Mouse (Mus musculus): ENCODE results near the gene Kifc3.

Gene Kifc3

DNA sequence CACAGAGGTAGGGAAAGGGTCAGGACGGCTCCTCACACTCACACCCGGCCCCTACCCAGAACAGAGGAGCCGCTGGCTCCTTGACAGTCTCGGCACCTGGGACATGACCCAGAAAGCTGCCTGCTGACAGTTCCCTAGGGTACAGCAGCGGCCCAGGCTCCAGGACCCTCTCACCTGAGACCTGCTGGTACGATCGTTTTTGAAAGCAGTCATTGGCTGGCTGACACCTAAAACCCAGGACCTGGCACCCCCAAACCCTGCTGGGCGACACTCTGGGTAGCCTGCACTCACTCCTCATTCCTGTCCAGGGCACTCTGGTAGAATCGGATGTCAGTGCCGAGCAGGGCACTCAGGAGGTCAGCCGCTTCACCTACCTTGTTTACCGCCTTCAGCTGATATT, 65.4 kb downstream of the Kifc3 start:
- DNase-seq (ENCODE audit: low read depth, low spot score): no peak

DNA sequence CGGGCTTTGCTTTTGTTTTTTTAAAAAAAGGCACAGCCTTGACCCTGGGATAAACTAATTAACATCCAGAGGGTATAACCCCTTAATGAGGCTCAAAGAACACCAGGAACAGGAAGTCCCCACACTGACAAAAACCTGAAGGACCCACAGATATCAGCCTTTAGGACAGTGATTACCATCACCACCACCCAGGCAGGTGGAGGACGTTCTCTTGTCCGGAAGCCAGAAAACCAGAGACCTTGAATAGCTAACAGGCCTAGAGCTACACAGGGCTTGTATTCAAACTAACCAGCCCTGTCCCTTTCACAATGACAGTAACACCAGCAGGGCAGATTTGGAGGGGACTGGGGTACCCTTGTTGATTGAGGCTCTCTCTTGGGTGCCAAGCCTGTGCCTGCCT, 66.4 kb downstream of the Kifc3 start:
- DNase-seq (ENCODE audit: low read depth, low spot score): no peak

DNA sequence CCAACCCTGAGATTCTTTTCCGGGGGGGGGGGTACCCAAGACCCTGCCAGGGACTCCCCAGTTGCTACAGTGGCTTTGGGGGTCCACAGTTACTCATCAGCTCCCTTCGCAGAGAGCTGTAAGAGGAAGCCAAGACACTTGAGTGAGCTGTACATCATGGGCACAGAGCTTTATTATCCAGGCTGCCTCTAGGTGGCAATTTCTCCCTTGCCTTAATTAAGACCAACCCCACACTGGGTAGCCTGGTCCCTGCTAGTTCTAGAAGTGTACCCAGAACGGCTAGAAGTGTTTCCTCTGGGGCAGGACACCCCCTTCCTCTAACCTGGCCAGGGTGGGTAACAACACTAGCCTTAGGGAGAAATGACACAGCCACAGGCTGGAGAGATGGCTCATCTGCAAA, 67.4 kb downstream of the Kifc3 start:
- DNase-seq (ENCODE audit: low read depth, low spot score): peak; percentile 30

DNA sequence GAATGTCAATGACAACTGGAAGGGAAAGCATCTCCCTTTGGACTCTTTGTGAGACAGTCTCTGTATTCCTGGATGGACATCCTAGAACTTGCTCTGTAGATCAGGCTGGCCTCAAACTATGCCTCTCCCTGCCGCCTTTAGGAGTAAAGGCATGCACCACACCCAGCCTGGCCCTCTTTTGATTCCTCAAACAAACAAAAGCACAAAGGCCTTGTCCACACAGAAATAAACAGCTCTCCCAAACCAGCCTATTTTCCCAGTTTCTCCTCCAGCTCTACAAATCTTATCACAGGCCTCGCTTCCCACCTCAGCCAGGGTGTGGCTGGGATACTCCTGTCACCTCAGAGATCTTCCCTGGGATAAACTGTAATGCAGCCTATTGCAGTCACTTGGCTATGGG, 68.4 kb downstream of the Kifc3 start:
- no peak for DNase-seq (ENCODE audit: low read depth, low spot score)

DNA sequence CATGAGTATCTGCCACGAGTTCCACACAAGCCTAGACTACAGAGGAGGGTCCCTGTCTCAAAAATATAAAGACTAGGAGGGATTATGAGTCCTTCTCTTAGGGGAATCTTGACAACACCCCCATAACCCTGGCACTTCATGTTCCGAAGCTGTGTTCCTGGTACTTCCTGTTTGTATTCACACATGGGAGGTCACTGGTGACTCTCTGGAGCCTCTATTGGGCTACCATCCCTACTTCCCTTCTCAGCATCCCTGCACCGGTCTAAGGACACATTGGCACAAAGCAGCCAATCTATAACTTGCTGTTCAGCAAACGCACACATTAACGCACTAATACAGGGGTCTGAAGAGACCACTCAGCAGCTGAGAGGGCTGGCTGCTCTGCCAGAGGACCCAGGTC, 70.6 kb downstream of the Kifc3 start:
- DNase-seq (ENCODE audit: low read depth, low spot score): no peak

DNA sequence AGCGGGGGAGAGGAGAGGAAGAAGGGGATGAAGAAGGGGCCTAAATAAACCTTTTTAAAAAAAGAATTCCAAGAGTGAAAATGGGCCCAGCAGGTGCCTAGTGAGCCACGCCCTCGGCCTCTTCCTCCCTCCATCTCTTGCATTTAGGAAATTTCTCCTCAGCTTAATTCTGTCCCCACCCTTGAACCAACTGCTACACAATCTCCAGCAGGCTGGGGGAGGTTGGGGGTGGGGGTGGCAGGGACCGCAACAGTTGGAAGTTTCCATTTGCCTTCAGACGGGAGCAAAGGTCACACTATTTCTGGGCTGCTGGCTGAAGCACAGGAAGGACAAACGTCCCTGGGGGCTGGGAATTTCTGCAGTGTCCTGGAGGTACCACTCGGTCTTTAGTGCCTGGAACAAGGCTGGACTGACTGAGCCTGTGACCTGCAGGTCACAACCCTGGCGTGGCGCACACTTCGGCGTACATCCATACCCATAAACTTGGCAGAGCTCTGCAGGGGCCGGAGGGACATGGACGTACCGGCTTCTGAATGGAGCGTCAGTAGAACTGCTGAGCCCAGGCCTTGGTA, 71.6 kb downstream of the Kifc3 start:
- DNase-seq (ENCODE audit: low read depth, low spot score): no peak

DNA sequence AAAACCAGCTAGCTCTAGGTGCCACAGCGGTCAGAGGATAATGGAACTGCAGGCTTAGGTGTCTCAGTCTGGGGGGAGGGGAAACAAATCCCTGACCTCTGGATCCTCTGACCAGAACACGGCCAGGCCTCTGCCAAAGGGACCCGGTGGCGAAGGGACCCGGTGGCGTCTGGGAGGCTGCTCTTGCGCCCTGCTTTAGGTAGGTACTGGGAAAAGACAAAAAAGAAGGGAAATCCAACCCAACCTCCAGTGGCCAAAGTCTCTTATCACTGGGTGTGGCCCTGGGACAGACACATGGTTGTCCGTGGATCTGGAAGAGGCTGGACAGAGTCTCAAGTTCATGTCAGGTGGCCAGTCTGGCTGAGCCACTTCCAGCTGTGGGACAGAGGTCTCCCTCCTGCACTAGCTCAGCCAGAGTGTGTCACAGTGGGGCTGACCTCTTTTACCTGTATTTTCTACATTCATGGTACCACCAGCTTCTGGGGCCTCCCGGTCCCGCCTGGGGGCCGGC, 73.8 kb downstream of the Kifc3 start:
- no peak for DNase-seq (ENCODE audit: low read depth, low spot score)

DNA sequence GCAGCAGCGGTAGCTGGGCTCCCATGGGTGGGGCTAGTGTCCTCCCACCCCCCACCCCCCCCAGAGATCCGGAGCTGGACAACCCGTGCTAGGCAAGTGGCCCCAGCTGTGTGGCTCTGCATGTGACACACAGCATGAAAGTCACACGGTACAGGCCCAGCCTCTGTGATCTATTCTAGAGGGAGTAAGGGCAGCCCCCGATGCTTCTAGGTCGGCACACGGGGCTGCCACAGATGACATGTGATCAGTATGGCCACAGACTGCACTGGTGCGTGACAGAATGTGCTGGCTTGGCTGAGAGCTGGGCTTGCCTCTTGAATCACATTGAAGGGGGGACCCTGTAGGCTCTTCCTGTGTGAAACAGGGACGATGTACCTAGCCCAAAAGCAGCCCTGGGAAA, 75.0 kb downstream of the Kifc3 start:
- no peak for DNase-seq (ENCODE audit: low read depth, low spot score)

DNA sequence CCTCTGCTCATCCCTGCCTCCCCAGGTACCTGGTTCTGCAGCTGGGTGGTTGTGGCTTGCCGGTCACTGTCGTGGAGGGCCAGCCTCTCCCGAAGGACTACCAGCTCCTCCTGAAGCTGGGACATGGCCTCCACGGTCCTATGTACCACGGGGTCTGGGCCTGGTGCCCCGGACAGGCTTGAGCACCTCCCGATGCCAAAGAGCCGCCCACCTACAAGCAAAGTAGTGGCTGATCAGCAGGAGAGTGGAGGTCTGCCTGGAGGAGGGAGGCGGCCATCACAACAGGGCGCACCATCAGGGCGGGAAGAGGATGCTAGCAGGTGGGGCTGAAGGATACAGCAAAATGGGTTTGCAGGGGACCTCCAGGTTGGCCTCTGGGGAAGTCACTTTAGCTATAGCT, 76.1 kb downstream of the Kifc3 start:
- no peak for DNase-seq (ENCODE audit: low read depth, low spot score)

DNA sequence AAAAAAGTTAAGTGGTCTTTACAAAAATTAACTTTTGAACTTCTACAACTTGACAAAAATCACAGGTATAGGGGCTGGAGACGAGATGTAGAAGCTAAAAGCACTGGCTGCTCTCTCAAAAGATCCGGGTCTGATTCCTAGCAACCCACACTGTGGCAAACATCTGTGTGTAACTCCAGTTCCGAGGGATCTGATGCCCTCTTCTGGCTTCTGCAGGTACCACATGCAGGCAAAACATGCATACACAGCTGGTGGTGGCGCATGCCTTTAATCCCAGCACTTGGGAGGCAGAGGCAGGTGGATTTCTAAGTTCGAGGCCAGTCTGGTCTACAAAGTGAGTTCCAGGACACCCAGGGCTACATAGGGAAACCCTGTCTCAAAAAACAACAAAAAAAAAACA, 79.2 kb downstream of the Kifc3 start:
- no peak for DNase-seq (ENCODE audit: low read depth, low spot score)

DNA sequence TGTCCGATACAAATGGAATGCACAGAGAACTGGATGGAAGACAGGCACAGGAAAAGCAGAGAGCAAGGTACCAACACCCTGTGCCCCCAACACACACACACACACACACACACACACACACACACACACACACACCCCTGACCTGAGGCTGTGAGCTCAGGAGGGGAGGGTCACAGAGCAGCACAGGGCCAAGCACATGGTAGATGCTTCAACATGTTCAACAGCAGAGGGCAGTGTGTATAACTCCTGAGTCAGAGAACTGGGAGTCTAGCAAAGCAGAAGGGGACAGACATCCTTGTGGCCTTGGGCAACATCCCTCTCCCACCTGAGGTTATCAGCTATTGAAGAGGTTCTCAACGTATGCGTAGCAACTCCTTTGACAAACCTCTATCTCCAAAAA, 88.9 kb downstream of the Kifc3 start:
- peak; percentile 61 for DNase-seq (ENCODE audit: low read depth, low spot score)

DNA sequence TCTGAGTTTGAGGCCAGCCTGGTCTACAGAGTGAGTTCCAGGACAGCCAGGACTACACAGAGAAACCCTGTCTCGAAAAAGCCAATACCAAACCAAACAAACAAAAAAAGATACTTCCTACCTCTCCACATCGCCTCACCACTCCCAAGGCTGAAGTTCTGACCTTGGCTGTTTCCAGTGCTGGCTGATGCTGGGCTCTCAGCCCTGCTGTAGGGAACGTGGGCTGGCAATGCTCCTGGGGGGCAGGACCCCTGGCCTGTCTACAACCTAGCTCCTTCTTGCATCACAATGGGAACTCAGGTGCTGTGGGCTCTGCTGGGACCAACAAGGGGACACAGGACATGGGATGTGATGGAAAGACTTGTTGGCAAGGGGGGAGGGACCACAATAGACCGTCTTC, 89.5 kb downstream of the Kifc3 start:
- no peak for DNase-seq (ENCODE audit: low read depth, low spot score)

DNA sequence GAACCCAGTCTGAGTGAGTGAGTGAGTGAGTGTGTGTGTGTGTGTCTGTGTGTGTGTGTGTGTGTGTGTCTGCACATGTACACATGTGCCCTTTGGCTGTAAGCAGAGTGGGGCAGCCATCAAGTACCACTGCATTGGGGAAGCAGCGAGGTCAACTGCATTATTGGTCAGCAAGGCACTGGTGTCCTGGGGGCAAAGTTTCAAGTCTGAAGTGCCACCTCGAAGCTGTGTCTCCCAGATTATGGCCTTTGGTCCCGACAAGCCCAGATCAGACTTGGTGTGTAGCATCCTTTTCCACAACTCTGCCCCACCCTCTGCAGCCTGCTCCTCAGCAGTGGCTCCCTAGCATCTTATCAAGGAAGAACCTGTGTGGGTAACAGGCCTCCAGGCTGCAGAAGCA, 90.0 kb downstream of the Kifc3 start:
- no peak for DNase-seq (ENCODE audit: low read depth, low spot score)

DNA sequence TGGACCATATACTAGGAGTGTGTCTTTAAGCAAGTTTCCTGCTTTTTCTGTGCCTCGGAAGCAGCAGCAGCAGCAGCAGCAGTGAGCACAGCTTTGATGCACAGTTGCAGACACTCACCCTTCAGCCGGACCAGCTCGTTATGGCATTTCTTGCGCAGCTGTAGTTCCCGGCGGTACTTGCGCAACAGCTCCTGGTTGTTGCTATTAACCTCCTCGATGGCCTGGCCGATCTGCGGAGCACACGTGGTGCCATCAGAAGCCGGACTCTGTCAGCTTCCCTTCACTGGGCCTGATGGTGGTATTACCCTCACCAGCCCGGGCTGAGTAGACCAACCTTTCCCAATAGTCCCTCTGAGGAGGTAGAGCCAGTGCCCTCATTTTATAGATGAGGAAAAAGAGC, 95.3 kb downstream of the Kifc3 start:
- no peak for DNase-seq (ENCODE audit: low read depth, low spot score)

DNA sequence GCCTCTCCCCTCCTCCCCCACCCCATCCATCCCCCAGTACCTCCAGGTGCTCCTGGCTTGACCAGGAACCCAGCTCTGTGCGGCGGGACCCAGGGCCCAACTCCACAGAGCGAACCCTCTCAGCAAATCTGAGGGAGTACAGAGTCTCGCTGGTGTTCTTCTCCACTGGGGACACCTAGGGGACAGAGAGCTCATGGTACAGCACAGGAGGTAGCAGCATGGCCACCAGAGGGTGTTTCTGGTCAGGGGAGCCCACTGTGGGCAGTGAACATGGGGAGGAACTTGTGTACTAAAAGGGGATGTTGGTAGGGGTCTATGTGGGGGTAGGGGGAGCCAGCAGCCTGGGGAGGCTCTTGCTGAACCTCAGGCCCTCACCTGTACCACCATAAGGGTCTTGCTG, 100.6 kb downstream of the Kifc3 start:
- no peak for DNase-seq (ENCODE audit: low read depth, low spot score)

DNA sequence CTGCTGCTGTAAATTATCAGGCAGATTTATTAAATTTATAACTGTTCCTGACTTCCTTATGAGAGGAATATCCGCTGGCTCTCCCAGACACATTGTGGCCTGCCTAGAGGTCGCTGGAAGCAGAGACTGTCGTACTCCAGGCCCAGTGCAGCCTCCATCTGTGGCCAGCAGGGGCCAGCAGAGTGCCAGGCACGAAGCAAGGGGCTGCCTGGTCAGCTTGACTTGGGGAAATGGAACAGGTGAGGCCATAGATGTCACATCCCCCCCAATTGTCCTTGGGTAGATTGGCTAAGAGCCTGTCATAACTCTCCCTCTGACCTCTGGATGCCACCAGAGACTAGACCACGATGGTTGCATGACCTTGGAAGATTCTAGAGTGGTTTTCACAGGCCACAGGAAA, 103.6 kb downstream of the Kifc3 start:
- DNase-seq (ENCODE audit: low read depth, low spot score): peak; percentile 58

DNA sequence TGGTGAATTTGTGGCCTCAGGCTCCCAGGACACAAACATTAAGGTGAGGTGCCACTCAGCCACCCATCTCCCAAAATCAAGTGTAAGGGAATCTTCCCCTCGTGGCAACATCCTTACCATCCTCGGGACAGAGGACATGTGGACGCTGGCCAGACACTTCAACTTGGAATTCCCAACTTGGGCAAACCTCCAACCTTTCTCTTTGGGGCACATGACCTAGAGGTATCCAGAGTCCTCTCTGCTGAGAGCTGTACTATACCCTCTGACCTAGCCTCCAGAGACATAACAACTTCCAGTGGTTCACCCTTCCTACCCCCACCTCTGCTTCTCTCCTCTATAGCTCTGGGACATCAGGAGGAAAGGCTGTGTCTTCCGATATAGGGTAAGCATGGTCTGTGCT, 109.0 kb downstream of the Kifc3 start:
- no peak for DNase-seq (ENCODE audit: low read depth, low spot score)

DNA sequence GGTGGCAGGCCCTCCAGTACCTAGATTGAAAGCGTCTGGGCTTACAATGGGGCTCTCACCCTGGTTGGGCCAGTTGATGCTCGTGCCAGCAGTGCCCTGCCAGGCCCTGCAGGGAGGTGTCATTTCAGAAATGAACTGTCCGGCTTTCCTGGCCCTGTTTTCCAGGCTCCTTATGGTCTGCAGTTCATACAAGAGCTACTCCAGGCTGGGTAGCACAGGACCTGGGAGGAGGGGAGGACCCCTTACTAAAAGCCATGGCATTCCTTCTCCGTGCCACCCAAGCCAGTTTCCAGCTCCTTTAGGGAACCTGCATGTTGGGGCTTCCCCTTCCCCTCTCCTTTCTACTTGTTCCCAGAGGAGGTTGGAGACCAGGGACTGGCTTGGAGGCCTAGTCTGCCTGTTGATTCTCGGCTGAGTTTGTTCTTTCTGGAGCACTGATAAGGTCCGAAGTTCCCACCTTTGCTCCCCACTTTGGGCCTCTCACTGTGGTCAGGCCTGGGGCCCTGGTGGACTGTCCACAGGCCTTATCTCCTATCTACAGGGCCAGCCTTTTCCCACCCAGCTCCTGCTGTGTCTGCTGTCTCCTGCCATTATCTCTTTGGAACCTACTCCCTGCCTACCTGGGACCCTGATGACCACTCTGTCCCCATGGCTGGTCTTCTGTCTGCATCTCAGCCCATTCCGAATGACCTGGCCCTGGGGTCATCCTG, 117.0 kb downstream of the Kifc3 start:
- no peak for DNase-seq (ENCODE audit: low read depth, low spot score)

DNA sequence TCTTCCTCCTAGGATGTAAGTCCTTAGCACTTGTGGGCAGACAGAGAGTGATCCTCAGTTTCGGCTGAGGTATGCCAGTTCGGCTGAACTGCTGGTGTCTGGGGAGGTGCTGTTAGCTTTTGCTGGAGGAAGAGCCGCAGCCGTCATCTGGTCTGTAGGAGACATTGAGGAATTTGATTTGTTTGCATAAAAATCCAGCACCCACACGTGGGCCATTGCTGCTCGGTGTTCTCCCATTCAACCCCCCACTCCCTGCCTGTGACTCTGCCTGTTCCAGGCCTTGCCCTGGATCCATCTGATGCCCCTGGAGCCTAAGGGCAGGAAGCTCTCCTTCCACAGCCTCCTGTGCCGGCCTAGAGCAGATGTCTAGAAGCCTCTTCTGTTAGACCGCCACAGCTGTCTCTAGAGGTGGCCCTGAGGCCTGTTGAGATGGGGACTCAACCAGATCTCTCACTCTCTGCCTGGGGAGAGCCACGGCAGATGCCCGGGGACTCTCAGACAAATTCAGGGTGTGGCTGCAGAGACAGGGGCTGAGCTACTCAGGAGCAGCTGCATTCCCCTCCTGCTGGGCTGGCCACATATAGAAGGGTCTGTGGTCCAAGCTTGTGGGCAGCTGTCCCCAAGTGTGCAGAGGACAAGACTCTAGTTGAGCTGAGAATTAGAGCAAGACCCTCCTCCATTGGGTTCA, 117.7 kb downstream of the Kifc3 start:
- DNase-seq (ENCODE audit: low read depth, low spot score): no peak

DNA sequence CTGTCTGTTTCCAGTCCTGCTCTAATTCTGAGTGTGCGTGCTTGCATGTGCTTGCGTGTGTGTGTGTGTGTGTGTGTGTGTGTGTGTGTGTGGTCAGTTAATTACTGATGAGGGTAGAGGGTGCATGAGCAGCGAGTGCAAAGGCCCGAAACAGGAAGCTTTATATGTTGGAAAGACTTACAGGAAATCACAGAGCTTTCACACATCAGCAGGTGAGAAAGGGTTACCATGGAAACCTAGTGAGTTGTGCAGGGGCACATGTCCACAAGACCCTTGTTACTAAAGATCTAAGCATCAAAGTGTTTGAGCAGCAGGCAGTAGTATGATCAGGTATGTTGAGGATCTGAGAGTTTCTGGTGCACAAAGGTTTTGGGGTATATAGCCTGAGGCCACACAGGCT, 118.4 kb downstream of the Kifc3 start:
- DNase-seq (ENCODE audit: low read depth, low spot score): no peak

DNA sequence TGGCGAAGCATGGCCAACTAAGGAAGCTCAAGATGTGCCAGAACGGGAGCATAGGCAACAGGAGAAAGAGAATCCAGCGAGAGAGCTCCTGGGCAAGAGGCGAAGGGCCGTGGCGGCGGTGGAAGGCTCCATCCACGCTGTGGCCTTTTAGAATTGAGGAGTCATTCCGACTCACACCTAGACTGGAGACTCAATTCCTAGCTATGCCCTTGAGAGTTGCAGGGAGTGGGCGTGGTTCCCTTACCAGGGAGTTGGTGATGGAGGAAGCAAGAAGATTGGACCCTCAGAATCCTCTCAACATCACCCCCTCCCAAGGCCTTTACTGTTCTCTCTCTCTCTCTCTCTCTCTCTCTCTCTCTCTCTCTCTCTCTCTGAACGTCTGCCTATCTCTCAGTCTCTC, 121.0 kb downstream of the Kifc3 start:
- peak; percentile 61 for DNase-seq (ENCODE audit: low read depth, low spot score)

DNA sequence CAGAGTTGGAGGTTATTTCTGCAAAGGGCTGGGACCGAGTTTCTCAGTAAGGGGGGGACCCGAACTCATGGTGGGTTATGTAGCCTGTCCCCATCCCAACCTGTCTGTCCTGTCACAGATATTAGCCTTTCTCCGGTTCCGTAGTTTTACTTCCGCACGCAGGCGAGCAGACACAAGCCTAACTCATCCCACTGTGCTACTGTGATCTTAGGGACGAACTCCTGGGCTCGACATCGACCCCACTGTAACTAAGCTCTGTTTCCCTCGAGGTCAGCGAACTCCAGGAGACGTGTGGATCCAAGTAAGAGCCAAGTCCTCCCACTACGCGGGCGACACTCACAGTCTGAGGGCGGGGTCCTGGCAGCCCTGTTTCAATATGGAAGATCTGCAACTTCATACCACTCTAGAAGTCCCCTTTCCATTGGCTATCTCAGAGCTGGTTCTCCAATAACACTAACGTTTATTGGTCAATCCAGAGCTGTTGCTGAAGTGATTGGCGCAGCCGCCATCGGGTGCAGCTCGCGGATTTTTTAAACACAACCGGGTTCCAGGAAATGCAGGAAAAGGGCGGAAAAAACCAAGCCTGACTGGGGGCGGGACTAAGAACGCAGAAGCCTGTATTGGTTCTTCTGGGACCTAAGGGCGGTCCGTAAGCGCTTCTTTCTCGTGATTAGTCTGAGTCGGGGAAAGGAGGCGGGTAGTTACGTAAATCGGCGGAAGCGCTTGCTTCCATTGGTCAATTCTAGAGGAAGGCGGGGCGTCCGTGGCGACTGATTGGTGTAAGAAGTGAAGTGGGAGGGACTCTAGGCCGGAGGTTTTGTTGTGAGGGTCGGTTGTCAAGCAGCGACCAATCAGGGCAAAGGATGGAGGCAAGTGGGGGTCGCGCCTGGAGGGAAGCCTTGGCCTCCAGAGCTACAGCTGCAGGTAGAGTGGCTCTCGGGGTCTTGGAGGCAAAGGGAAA, 122.0 kb downstream of the Kifc3 start, which contains the start of gene Katnb1:
TSS of gene Katnb1 (plus strand) at position 806 of the 961 bp plus-strand sequence.
- peak; percentile 100 for DNase-seq (ENCODE audit: low read depth, low spot score)
